Mouse (Mus musculus): ENCODE measurements around the gene Chmp1a.

- TF ChIP-seq POLR2A (IDR thresholded peaks at IDR 0.05; ENCODE audit: borderline replicate concordance, control insufficient read depth, low read depth, low read length) (no peak), CTCF (IDR thresholded peaks at IDR 0.05; ENCODE audit: control insufficient read depth, insufficient read depth, low read length) (no peak)
Observed at GRCm38 (mm10) chr8:123188006-123188405, 24.6 kb downstream of the Chmp1a start.
